Mouse (Mus musculus): ENCODE measurements around the gene Drg1.
"Not testable (repeated sequence)": the region's sequence is repeated elsewhere in the genome, so short reads cannot be mapped to it uniquely, and the experiment has no call there.

The Drg1 gene

DNA sequence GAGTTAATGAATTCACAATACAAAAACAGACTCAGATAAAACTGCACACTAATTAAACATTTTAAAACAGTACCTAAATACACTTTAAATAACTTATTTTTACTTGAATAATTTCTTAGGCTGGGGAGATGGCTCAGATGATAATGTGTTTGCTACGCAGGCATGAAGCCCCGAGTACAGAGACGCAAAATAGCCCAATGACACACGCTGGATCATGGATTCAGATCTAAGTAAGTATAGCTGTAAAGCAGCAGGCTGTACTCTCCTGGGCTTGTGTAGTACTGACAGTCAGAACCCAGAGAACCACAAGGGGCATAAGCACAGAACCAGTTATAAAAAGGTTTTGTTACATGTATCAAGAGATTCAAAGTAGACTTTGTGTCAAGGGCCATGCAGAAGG is 99.1 kb downstream of the Drg1 start:
- not testable (repeated sequence) for DNase-seq (ENCODE audit: low spot score in 2 of 2)

GRCm38 (mm10) chr11:3166321-3166720 is 99.9 kb downstream of the Drg1 start:
- peak in 1 of 2 experiments; percentile 31 for DNase-seq (ENCODE audit: low spot score in 2 of 2)

DNA sequence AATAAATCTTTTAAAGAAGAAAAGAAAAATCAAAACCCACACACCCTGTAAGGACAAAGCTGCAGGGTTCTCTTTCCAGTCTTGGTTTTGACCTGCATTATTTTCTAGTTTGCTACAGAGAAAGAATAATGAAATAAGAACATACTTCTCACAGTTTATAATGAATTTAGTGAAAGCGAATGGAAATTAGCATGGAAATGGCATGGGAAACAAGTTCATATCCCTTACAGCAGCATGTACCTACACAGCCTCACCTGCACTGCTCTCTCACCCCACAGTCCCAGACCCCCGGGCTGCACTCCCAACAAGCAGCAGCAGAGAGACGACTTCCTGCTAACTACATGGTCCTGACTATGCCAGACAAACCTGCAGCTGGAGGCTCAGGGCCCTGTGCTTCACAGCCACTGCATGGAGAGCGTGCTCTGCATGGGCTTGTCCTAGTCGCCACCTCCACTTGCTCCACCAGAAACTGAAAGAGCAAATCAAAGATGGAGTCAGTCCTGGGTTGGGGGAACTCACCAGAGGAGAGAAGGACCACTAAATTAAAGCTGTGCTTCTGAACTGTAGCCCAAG is 100.9 kb downstream of the Drg1 start:
- not testable (repeated sequence) for DNase-seq (ENCODE audit: low spot score in 2 of 2)

DNA sequence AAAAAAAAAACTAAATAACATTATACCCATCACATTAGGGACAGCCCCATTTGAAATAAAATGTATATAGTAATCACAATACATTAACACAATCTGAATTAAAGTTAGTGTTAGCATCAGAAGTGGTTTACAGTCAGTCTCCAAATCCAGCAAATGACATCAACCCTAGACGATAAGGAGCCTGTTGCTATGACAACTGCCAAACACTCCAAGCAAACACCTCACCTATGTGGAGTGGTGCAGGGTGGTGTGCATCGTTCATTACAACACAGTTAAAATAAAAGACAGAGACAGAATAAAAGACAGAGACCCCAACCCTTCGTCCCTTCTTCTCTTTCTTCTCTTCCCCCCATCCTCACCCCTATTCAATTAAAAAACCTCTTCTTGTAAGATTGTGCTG is 102.6 kb downstream of the Drg1 start:
- not testable (repeated sequence) for DNase-seq (ENCODE audit: low spot score in 2 of 2)

GRCm38 (mm10) chr11:3163122-3163521 is 103.1 kb downstream of the Drg1 start:
- DNase-seq (ENCODE audit: low spot score in 2 of 2) = peak; percentile 45 to 58

DNA sequence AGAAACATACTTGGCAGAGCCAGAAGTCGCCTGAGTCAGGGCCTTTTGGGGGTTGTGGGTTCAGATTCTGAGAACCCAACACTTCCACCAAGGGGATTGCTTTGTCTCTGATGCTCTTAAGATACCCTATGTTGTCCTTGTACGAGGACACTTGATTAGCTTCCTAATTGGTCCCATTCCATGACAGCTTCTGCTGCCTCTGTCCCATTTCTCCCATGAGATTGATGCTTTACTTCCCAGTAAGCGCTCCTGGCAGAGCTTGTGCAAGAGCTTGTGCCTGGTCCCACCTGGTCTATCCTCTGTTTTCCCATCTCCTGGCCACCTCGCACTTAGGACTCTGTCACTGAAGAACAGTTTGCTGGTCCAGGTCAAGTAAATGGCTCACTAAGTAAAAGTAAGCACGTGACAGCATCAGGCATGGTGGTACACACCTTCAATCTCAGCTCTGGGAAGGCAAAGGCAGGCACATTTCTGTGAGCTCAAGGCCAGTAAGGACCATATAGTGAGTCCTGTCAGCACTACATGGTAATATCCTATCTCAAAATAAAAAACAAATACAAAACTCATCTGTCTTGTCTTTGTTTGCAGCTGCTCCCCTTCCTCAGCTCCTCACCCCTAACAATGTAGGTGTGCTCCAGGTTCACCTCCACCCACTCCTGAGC is 103.8 kb downstream of the Drg1 start:
- DNase-seq (ENCODE audit: low spot score in 2 of 2) = peak; percentile 72 to 78

DNA sequence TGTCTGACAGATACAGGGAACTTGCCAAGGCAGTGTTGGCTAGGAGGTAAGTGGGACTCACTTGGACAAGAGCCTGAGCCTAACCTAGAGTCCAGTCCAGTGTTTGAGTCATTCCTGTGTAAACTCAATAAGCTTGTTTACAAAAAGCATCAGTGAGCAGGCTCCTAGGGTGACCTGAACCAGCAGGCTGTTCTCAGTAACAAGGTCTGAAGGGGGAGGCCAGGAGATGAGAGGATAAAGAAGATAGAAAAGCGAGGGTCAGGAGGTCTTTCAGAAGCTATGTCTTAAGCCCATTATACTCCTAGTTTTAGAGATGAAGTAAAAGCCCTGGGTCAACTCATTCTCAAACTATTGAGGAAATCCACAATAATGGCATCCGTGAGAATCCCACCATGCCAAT is 104.8 kb downstream of the Drg1 start:
- DNase-seq (ENCODE audit: low spot score in 2 of 2) = peak; percentile 73 to 82

DNA sequence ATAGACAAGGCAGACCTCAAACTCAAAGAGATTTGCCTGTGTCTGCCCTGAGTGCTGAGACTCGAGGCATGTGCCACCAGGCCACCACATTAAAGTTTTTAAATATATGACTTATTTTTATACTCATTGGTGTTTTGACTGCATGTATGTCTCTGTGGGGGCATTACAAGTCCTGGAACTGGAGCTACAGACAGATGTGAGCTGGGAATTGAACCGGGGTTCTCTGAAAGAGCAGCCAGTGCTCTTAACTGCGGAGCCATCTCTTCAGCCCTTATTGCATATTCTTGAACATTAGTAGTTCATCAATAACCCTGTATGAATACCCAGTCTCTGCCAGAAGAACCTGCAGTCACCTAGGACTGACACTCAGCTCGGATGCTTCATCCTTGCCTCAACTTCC is 107.4 kb downstream of the Drg1 start:
- not testable (repeated sequence) for DNase-seq (ENCODE audit: low spot score in 2 of 2)

- DNase-seq (ENCODE audit: low spot score in 2 of 2) = peak in 1 of 2 experiments; percentile 26
Observed at GRCm38 (mm10) chr11:3157996-3158395, 108.2 kb downstream of the Drg1 start.

GRCm38 (mm10) chr11:3156991-3157390 is 109.2 kb downstream of the Drg1 start:
- DNase-seq (ENCODE audit: low spot score in 2 of 2) = not testable (repeated sequence)

- DNase-seq (ENCODE audit: low spot score in 2 of 2) = peak; percentile 75 to 83
Observed at GRCm38 (mm10) chr11:3153666-3154397, 112.4 kb downstream of the Drg1 start.

- DNase-seq (ENCODE audit: low spot score in 2 of 2) = peak; percentile 19 to 56
Observed at GRCm38 (mm10) chr11:3151358-3151757, 114.9 kb downstream of the Drg1 start.

DNA sequence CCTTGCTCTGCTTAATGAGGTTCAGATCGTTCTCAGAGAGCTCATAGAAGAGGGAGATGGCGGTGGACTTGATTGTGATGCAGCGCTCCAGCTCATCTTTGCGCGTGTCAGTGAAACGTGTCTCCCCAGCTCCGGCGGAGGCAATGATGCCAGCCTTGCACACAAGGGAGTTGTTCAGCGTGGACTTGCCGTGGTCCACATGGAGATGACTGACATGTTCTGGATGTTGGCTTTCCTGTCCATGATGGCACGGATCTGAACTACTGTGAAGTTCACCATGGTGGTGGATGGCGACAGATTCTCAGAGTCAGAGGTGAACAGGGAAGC is 115.6 kb downstream of the Drg1 start:
- not testable (repeated sequence) for DNase-seq (ENCODE audit: low spot score in 2 of 2)

- peak; percentile 70 to 87 for DNase-seq (ENCODE audit: low spot score in 2 of 2)
Observed at GRCm38 (mm10) chr11:3150003-3150676, 116.1 kb downstream of the Drg1 start.

DNA sequence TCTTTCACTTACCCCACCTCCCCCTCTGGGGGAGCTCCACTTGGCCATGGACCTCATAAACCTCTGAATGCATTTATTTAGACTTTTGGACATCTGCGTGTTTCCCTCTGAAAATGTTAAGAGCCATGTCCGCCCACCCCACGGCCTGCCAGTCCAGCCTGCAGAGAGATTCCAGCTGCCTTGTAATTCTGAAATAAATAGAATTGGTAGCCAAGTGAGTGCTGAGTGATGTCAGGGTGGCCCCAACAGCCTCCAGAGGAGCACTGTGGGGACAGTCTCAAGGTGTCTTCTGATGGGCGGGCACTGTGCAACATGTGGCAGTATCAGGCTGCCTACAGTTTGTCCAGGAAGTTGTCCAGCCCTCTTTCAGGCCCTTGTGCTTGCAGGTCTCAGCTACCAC is 116.7 kb downstream of the Drg1 start:
- DNase-seq (ENCODE audit: low spot score in 2 of 2) = not testable (repeated sequence)

GRCm38 (mm10) chr11:3146806-3147205 is 119.4 kb downstream of the Drg1 start:
- DNase-seq (ENCODE audit: low spot score in 2 of 2) = not testable (repeated sequence)

- not testable (repeated sequence) for DNase-seq (ENCODE audit: low spot score in 2 of 2)
Observed at GRCm38 (mm10) chr11:3145359-3146165, 120.7 kb downstream of the Drg1 start.

GRCm38 (mm10) chr11:3143984-3144383 is 122.2 kb downstream of the Drg1 start:
- not testable (repeated sequence) for DNase-seq (ENCODE audit: low spot score in 2 of 2)

- peak; percentile 83 to 99 for DNase-seq (ENCODE audit: low spot score in 2 of 2)
Observed at GRCm38 (mm10) chr11:3142413-3142812, 123.8 kb downstream of the Drg1 start.

GRCm38 (mm10) chr11:3140967-3141535 is 125.2 kb downstream of the Drg1 start:
- not testable (repeated sequence) for DNase-seq (ENCODE audit: low spot score in 2 of 2)

DNA sequence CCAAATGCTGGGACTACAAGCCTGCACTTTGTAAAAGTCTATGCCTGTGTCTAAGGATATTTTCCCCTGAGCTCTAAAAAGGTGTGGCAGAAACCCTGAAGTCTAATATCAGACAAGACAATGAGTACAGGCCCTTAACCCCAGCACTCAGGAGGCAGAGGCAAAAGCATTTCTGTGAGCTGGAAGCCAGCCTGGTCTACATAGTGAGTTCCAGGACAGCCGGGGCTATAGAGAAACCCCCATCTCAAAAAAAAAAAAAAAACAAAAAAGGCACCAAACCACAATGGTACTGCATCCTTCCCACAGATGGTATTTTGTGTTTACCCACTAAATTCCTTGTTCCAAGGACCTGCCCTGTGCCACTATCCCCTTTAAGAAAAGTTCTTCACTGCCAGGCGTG is 127.9 kb downstream of the Drg1 start:
- DNase-seq (ENCODE audit: low spot score in 2 of 2) = peak; percentile 69 to 91
